Mouse (Mus musculus) megakaryocyte-erythroid progenitor cell, adult 5-6 weeks (primary cell): ENCODE data around the gene Dbh. TPM values are rescaled to one million over a fixed set of nuclear protein-coding genes. Genes with fewer than 3 reads are reported as not detected.

Experiments
- ATAC-seq: replicated peaks from 2 replicates; pipeline ENCODE4 v1.8.0; 2016; ENCODE audit warnings: mild to moderate bottlenecking, inconsistent platforms; ENCODE audit not compliant: severe bottlenecking, poor library complexity, low FRiP score, low TSS enrichment
- total RNA-seq, 2 experiments: library from RNA; stranded (forward) in 1 of 2; stranded (reverse) in 1 of 2; fragments of 200-1000, 215-1000 nt in 1 of 2; fragments of >200 nt in 1 of 2; fragmentation: Nextera tagmentation in 1 of 2; gene quantifications; 2 replicates each; pipeline ENCODE4 v1.2.3; 2014 to 2017

Dbh gene
- total RNA-seq, 2 experiments from 2014 or later: not detected

DNA sequence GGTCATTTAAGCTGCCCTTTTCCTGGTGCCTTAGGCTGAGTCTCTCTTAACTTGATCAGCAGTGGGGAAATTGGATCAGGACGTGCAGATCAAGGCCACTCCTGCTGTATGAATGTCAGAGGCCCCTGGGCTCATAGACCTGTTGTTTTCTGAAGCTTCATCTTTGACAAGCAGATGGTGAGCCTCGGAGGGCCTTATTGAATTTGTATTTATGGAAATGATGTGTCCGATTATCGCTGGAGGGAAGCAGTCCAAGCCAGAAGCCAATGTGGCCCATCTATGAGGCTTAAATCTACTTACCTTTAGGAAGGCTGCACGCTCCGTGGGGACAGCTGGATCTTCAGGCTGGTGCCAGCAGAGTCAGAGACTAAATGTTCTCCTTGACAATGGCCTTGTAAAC lies 8.4 kb upstream of the Dbh start:
- no peak for ATAC-seq

DNA sequence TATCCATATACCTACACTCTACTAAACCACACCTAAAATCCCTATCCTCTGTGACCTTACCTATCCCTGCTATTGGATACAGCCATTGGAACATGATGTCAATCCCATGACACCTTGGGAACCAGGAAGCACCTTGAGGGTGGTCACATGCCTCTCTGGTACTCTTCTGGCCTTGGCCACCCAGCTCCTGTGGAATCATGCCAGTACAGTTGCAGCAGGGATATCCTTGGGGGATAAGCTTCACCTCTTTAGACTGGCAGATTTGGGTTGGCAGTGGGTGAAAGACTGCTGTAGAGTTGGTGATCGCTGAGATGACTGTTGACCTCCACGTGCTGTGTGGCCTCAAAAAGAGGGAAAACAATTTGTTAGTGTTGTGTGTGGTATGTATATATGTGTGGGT lies 3.5 kb upstream of the Dbh start:
- ATAC-seq: no peak

- ATAC-seq: no peak
These were observed 2.4 kb upstream of the Dbh start for GRCm38 (mm10) chr2:27162656-27163055.

- ATAC-seq: no peak
These were observed 1.2 kb upstream of the Dbh start for GRCm38 (mm10) chr2:27163851-27164250.

GRCm38 (mm10) chr2:27166074-27166473 lies 1.0 kb downstream of the Dbh start:
- ATAC-seq: no peak

DNA sequence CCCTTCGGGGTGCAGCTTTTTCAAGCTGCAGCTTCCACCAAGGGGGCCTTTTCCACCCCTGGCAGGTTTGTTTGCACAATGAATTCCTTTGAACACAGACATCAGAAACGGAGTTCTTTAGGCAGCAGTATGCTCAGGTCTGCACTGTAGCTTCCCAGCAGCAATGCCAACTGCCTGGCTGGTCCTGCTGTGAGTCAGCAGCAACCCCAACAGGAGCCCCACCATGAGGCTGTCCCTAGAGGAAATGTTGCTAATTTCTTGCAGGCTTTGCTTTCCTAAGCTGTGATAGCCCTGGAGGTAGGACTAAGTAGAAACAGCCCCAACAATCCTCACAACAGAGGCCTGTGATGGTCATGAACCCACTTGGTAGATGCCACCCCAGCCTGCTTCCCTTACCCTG lies 2.0 kb downstream of the Dbh start:
- no peak for ATAC-seq

GRCm38 (mm10) chr2:27174242-27174641 lies 9.2 kb downstream of the Dbh start:
- ATAC-seq: no peak

DNA sequence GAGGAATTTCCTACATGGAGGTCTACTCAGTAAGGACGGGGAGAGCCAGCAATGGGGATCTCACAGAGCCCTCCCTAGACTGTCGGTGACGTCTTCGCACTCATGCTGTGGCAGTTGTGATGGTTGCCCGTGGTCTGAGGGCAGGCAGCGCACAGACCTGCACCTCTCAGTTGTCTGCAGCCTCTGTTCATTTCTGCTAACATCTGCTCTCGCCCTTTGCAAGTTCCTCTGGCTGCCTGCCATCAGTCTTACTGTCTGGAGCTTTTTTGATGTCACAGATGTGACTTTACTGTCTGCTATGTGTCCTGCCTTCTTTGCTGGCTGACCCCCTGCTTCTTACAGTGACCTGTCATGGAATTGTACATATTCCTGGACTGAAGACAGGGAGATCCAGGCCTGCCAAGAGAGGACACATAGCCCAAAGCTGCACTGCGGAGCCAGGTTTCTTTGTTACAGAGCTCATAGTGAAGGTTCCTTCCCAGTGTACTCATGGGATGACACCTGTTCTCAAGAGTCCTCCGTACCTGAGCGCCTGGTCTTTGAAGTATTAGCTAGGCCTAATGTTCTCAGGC lies 10.7 kb downstream of the Dbh start:
- no peak for ATAC-seq

- ATAC-seq: no peak
These were observed 14.1 kb downstream of the Dbh start for GRCm38 (mm10) chr2:27179101-27179500.

GRCm38 (mm10) chr2:27181907-27182306 lies 16.9 kb downstream of the Dbh start:
- ATAC-seq: no peak

- ATAC-seq: no peak
These were observed 18.7 kb downstream of the Dbh start for GRCm38 (mm10) chr2:27183734-27184133.

- no peak for ATAC-seq
These were observed 22.5 kb downstream of the Dbh start for GRCm38 (mm10) chr2:27187531-27187930.

- ATAC-seq: no peak
These were observed 25.0 kb downstream of the Dbh start for GRCm38 (mm10) chr2:27189994-27190393.

DNA sequence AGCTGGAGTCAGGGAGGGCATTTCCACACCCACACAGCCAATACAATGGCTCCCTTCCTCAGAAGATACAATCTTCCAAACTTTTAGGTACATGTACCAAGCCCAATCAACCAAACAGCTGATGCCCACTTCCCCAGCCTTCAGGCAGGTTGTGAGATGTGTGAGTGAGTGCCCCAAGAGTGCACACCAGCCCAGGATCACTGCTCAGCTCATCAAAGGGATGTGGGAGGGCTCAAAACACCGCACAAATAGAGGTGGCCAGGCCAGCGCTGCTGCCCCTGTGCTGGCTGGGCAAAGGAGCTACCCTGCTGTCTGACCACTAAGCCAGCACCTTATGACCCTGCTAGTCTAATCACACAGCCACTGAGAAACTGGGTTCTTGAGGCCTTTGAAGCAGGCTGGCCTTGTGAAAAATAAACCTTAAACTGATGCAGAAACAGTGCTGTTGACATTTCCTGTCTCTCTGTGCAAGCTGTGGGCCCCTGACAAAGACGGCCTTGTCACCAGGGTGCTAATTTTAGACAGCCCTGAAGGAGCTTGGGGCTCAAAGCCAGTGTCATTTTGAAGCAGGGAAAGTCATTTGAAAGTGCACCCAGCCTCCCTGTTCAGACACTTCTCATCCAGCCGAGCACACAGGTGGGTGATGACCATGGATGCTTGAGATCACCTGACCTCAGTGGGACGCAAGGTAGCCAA lies 33.7 kb downstream of the Dbh start:
- no peak for ATAC-seq

DNA sequence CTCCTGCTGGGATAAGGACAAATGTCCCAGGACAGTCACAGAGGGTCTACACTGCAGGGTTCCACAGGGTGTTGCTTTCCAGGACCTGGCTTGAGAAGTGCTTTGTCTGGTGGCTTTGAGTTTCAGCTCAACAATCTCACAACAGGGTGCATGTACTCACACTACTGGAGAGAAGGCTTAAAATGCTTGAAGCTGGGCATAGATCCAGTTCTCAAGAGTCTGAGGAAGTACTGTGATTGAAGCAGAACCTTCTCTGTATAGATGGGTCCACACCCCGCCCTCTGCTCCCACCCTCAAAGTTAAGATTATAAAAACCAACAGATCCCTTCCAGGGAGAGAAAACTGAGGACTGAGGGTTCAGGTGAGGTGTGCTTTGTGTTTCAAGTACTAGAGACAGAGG lies 35.6 kb downstream of the Dbh start:
- no peak for ATAC-seq

DNA sequence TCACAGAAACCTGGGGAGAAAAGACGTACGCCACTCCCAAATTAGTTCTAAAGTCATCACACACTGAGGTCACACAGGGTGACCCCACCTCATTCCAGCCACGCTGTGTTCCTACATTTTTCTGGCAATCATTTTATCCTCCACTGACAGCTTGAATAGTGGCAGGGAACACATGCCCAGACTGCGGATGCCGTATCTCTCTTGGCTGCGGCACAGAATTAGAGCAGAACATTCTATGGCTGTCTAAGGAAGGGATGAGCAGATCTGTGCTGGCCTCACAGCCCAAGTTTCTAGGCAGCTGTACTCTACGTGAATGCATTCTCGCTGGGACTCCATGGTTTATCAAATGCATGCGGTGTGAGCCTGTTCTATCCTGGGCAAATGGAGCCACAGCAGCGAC lies 40.6 kb downstream of the Dbh start:
- ATAC-seq: no peak

DNA sequence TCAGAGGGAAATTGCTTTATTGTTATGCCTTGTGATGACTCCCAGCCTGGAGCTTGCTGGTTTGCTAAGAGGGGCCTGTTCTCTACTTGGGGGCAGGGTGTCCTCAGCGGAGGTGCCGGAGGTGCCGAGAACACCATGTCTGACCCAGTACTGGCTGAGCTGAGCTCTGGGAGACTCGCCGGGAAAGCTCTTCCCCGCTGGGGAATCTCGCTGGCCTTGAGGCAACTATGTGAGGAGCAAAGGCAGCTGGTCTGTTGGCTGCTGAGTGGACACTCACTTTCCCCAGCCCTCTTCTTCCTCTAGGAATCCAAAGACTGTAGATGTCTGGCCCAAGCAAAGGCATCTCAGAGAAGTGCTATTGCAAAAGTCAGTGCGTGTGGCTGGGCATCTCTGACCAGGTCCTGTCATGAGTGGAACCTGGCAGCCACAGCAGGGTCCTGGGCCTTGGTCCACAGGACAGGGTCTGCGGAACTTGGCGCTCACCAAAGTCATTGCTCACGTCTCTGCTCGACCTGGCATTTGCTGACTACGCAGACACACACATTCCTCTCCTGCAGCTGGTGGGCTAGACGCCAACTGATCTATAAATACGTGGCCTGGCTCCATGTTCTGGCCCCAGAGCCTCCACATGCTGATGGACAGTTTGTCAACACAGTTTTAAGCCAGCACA lies 41.2 kb downstream of the Dbh start:
- no peak for ATAC-seq

DNA sequence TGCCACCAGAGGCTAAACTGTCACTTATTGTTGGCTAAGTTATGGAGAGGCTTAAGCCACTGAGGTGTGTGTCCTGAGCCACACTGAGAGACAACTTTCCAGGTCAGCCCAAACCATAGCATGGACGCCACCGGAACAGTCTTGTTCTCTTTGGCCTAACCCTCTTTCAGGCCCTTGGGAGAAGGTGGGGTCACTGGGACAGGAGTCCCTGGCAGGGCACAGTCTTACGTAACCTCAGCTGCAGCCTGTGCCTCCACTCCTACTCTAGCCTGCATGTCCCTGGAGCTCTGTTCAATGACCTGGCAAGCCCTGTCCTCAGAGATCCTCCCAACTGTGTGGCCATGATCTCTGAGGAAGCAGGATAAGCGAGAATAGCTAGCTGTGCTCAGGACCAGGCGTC lies 42.1 kb downstream of the Dbh start:
- no peak for ATAC-seq

DNA sequence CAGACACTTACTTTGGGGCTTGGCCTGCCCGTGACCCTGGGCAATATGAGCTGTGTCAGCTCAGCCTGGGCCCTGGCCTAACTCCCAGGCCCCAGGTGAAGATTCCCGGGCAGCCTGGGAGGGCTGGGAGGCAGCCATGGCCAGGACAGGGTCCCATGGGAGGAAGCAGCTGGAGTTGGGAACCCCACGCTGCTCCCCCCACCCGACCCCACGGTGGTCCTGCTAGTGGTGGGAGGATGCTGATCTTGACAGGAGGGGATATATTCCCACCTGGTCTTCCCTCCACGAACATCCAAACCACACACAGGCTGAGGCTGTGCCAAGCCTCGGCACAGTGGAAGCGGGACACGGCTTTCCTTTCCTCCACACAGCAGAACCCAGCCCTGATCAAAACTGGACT lies 44.3 kb downstream of the Dbh start:
- no peak for ATAC-seq

GRCm38 (mm10) chr2:27209816-27210215 lies 44.8 kb downstream of the Dbh start:
- no peak for ATAC-seq

- 0 out of 2 replicates have a peak, but pooled peaks have one; percentile 38 for ATAC-seq
These were observed 45.2 kb downstream of the Dbh start for GRCm38 (mm10) chr2:27210255-27210654.
